Mouse (Mus musculus): ENCODE results near the gene Gm14406.
"Not testable (repeated sequence)": the region's sequence is repeated elsewhere in the genome, so short reads cannot be mapped to it uniquely, and the experiment has no call there.

Gm14406 gene

DNA sequence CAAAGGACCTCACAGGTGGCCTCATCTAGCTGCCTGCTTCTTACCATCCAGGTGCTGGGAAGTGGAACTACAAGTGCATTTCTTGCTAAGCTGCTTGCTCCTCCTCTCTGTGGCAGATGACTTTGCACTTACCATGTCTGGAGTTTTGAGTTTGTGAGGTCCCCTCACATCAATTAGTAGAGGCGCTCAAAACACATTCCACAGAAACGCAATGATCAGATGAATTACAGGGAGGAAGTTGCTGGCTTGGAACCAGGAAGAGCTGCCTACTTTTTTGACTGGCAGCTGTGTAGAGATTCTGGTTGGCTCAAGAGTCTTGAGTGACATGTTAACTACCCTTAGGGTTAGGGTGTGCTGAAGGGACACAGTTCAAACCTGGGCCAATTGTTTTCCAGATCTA, at the start of gene Gm14406:
Gene Gm14406 (minus strand): TSS at position 213 of the 400 bp plus-strand sequence.
- DNase-seq, result not testable (repeated sequence)

DNA sequence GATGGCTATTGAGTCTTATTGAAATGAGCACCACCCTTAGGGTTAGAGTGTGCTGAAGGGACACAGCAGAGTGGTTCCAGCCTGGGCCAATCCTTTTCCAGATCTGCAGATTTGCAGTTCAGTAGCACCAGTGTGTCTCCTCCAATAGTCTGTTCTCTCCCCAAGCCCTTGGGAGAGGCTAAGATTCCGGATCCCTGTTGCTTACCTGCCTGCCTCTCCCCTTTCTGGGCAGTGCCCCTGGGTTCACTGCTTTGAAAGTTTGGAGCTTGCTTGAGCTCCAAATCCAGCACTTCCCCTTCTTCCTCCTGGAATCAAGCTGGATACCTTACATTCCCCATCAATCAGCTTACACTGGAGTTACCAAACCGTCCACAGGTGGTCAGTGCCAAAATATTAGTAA, 2.9 kb downstream of the Gm14406 start:
- not testable (repeated sequence) for DNase-seq

DNA sequence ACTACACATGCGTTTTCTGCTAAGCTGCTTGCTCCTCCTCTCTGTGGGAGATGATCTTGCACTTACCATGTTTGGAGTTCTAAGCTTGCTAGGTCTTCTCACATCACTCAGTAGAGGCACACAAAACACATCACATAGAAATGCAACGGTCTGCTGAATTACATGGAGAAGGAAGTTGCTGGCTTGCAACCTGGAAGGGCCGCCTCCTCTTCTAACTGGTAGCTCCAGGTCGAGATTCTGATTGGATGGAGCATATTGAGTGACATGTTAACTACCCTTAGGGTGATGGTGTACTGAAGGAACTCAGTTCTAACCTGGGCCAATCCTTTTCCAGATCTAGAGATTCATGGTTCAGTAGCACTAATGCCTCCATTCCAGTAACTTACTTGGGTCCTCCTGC, 18.6 kb downstream of the Gm14406 start:
- DNase-seq, result not testable (repeated sequence)

DNA sequence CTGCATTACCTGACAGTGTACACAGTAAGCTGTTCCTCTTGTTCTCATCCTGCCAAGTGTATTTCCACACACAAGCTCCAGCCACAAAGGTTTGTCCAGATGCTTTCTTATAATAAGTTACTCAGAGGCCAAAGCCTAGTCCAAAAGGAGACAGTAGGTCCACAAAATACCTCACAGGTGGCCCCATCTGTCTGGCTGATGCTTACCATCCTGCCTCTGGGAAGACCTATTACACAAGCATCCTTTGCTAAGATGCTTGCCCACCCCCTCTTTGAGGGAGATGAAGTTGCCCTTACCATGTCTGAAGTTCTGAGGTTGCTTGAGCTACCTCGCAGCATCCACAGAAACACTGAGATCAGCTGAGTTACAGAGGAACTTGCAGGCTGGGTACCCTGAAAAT, 22.7 kb downstream of the Gm14406 start:
- DNase-seq, result not testable (repeated sequence)

DNA sequence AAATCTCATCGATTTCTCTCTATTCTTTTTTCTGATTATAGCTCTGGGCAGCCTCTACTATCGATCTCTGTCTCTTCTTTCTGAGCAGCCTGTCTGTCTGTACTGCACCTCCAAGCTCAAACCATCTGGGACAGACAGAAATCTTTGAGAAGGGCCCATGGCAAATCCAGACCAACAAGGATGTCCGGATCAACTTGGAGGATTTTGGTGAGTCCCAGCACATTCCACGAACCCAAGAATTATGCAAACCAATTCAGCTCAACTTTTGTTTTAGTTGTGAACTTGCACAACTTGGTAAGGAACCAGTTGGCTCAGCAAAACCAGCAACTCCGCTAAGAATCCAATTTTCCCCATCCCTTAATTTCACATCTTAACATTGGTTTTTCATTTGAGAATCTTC, 40.3 kb downstream of the Gm14406 start:
- not testable (repeated sequence) for DNase-seq

DNA sequence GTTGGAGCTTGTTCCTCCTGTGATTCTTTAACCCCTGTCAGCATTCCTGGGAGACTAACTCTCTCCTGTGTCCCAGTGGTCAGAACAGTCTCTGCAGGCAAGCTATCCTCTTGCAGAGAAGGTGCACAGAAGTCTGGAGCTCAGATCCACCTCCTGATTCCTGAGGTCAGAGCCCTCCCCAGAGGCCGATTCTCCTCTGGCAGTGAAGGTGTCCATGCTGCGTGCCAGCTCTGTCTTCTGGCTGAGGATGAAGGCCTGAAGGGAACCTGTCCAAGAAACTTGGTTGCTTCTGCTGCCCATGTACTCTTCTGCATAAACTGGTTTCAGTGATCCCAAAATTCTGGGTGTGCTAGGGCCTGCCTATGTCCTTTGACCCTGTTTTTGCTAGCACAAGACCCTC, 40.9 kb downstream of the Gm14406 start:
- not testable (repeated sequence) for DNase-seq

DNA sequence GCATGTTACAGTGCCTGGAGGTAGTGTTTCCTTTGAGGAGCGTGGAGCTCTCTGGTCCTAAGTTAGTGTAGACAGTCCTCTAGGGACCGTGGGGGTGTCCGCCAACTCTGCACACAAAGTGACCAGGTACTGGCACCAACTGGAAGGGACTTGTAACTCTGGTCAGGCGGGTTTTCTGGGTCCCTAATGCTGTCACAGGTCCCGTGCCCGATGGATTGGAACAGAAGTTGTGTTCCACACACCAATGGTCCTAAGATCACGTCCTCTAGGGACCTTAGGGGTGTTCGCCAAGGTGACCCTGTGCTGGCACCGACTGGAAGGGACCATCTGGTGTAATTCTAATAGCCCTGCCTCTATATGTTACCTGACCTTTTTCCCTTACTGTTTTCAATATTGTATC, 42.1 kb downstream of the Gm14406 start:
- DNase-seq, result no peak

DNA sequence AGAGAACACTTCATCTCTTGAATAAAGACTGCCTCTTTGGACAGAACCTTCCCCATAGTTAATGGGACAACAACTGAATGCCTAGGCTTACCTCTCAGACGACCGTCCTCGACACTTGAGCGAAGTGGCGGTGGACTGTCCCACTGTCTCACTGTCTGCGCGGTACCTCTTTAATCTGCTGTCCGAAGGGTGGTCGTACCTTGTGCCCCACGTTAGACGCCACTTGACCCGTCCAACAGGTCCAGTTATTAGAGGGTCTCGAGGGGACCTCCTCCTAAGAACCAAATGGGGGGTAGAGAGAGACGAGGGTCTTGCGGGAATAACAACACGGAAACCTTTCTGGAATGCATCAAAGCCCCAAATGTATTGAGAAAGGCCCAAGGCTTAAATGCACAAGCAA, 53.8 kb downstream of the Gm14406 start:
- DNase-seq, result not testable (repeated sequence)

DNA sequence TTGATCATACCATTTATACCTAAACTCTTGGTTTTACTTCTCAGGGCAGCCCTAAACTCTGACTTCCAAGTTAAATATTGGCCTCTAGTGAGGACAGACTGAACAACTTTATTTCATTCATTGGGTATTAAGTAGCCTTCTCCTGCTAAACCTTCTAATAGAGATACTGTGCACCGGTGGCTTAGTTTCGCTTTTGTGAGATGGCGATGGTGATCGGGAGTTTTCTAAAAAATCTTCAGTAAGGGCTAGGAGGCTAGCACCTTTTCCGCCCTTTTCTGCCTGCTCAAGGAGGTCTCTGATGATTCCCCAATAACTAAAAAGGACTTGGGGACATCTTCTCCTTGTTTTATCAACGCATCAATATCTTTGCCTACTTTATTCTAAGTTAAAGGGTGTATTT, 54.3 kb downstream of the Gm14406 start:
- not testable (repeated sequence) for DNase-seq

DNA sequence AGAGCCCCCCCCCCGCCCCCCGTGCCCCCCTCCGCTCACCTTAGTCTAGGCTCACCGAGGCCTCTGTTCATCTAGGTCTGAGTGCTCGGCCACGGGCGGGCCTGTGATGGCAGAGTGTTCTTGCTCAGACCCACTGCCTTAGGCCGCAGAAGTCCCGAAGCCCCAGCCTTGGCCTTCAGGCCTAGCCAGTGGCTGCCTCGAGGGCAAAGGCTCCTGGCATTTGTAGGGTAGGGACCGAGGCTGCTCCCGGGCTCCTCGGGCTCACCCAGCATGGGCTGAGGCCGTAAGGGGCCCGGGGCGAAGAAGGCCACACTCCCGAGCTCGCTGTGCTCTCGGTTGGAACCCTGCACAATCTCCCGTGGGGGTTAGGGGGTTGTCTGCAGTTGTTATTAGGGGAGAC, 54.9 kb downstream of the Gm14406 start:
- DNase-seq, result no peak

DNA sequence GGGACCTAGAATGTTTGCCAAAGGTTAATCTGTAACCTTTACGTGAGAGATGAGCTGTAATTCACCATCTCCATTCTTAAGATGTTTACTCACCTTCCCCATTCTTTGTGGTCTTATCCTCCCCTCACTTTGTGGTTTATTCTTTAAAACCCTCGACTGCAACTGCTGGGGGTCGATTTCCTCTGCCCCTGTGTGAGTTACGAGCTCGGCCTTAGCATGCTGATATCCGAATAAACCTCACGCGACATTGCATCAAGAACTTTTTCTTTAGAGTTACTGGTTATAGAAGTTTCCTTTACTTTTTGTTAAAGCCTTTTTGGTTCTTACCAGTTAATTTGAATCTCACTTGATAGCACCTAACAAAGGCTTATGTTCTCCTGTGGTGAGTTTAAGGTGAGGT, 58.0 kb downstream of the Gm14406 start:
- DNase-seq, result no peak
